Mouse (Mus musculus) midbrain, postnatal 0 days (tissue): ENCODE measurements around the gene Hipk2. TPM values are rescaled to one million over a fixed set of nuclear protein-coding genes. Genes with fewer than 3 reads are reported as not detected.

Experiments
- ATAC-seq: fragments of 200-750 bp; cut with Nextera tagmentation; 2 replicates; pipeline ENCODE4 v1.8.0; 2017; ENCODE audit warnings: moderate number of reproducible peaks, mild to moderate bottlenecking, moderate TSS enrichment, moderate library complexity; ENCODE audit not compliant: low FRiP score
- DNase-seq: peaks from one replicate; pipeline ENCODE4 v3.0.0-alpha.2; 2015; ENCODE audit warnings: low spot score
- H3K27ac ChIP-seq: fragments of 300-500 bp; sonication (generic); 2 replicates; pipeline ENCODE4 v1.5.1; 2014; ENCODE audit warnings: low read depth, mild to moderate bottlenecking, low read length, mixed read lengths
- H3K27me3 ChIP-seq: fragments of 300-500 bp; sonication (generic); 2 replicates; pipeline ENCODE4 v1.6.1; 2014; ENCODE audit warnings: low read length, control low read depth, mixed read lengths; ENCODE audit not compliant: insufficient read depth
- H3K36me3 ChIP-seq: fragments of 300-500 bp; sonication (generic); 2 replicates; pipeline ENCODE4 v1.6.1; 2014; ENCODE audit warnings: low read length, control low read depth, mixed read lengths; ENCODE audit not compliant: insufficient read depth
- H3K4me1 ChIP-seq: fragments of 300-500 bp; sonication (generic); 2 replicates; pipeline ENCODE4 v1.6.1; 2014; ENCODE audit warnings: mild to moderate bottlenecking, control low read depth, antibody characterized with exemption, low read length, mixed read lengths; ENCODE audit not compliant: insufficient read depth
- H3K4me2 ChIP-seq: fragments of 300-500 bp; sonication (generic); 2 replicates; pipeline ENCODE4 v1.6.1; 2014; ENCODE audit warnings: low read depth, mild to moderate bottlenecking, low read length, mixed read lengths; ENCODE audit not compliant: poor library complexity, severe bottlenecking
- H3K4me3 ChIP-seq: fragments of 300-500 bp; sonication (generic); 2 replicates; pipeline ENCODE4 v1.5.1; 2014; ENCODE audit warnings: low read depth, mild to moderate bottlenecking, low read length, moderate library complexity
- H3K9ac ChIP-seq: fragments of 300-500 bp; sonication (generic); replicated peaks from 2 replicates; pipeline ENCODE4 v1.6.1; 2014; ENCODE audit warnings: mild to moderate bottlenecking, low read length, moderate library complexity, mixed read lengths; ENCODE audit not compliant: poor library complexity, severe bottlenecking
- H3K9me3 ChIP-seq: fragments of 300-500 bp; sonication (generic); 2 replicates; pipeline ENCODE4 v1.6.1; 2016; ENCODE audit warnings: low read length, control low read depth
- CTCF ChIP-seq: IDR thresholded peaks from 2 replicates; pipeline ENCODE4 v1.5.1; 2016; ENCODE audit warnings: antibody characterized with exemption, mild to moderate bottlenecking
- WGBS: fragments of 180-500 bp; shearing (Covaris S2); extraction: QIAGEN DNeasy Blood & Tissue Kit; methylation state at CpG from one replicate; pipeline ENCODE4 v1.1.7; 2014; 5-methylcytosine and 5-hydroxymethylcytosine counted together
- polyA plus RNA-seq: library from polyadenylated mRNA; unstranded; fragments of >200 nt; fragmentation: Nextera tagmentation; extraction: Ambion mirVana; gene quantifications from 2 replicates; pipeline ENCODE4 v1.2.1, GENCODE M21; 2015
- total RNA-seq: library from RNA; depleted of rRNA; stranded (reverse); fragments of >200 nt; gene quantifications from 2 replicates; pipeline ENCODE4 v1.2.3, GENCODE M21; 2014

The Hipk2 gene
- total and polyA plus RNA-seq, 2 experiments from 2014 or later: 24.3 to 71.0 TPM

- H3K4me3 ChIP-seq: no peak overlapping the region
- H3K27ac ChIP-seq: no peak overlapping the region
- no peaks in the 10 kb centered on the region for H3K36me3 ChIP-seq
- H3K9me3 ChIP-seq: no peaks in the 10 kb centered on the region
- DNase-seq: no peak
- WGBS: 69% methylated on average over 1 of the region's 1 CpGs
- TF ChIP-seq CTCF: no peak
- ATAC-seq: no peak
- H3K4me2 ChIP-seq: no peak overlapping the region
- H3K27me3 ChIP-seq: no peaks in the 10 kb centered on the region
- H3K9ac ChIP-seq: no peak overlapping the region
- H3K4me1 ChIP-seq: peaks cover 20% of the 10 kb centered on the region
Measured at GRCm38 (mm10) chr6:38847447-38847846, 28.5 kb downstream of the Hipk2 start.

DNA sequence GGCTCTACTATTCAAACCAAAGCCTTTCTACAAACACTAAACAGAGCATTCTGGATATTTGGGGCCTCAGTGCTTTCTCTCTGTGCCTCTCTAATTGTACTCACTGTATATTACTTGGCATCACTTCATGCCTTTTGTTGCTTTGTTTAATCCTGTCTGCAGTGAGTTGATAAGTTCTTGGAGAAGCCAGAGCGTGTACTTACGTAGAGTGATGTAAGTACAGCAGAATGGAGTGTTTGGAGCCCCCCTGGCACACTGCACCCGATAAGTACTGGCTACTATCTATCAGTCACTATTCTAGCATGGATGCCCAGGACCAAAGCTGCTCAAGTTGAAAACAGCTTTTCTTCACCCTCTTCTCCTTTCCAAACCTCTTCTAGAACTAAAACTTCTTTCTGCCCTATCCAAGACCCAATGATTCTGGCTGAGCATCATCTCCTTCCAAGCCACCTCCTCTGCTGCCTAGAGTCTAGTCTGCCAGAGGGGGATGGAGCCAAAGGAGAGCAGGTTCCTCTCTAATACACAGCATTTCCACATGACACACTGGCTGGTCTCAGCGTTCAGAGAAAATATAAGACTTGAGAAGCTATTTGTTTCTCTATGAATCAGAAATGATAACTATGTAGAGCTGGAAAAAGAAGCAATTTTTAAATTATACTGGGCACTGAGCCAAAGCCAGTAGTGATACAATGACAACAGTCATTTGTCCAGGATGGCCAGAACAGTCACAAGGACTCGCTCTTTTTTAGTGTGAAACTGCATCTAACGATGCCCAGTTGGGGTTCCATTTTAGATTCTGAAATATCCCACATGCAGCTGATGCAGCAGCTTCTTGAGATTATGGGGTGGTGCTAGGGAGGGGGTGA, 29.4 kb downstream of the Hipk2 start:
- 50% methylated on average over 6 of the region's 6 CpGs for WGBS
- Histone ChIP-seq H3K4me1 (peaks cover 20% of the 10 kb centered on the region), H3K9me3 (no peaks in the 10 kb centered on the region), H3K27me3 (no peaks in the 10 kb centered on the region), H3K4me3 (no peak overlapping the region), H3K36me3 (no peaks in the 10 kb centered on the region), H3K9ac (no peak overlapping the region), H3K27ac (peak overlapping the region; percentile 27; the same call in 1 of the 2 replicates), H3K4me2 (no peak overlapping the region)
- ATAC-seq: no peak
- TF ChIP-seq CTCF: no peak
- DNase-seq: peak; percentile 5

GRCm38 (mm10) chr6:38845876-38846275, 30.1 kb downstream of the Hipk2 start:
- WGBS: 58% methylated on average over 5 of the region's 5 CpGs

GRCm38 (mm10) chr6:38845117-38845516, 30.8 kb downstream of the Hipk2 start:
- no peaks in the 10 kb centered on the region for H3K36me3 ChIP-seq
- H3K4me3 ChIP-seq: no peak overlapping the region
- no peak overlapping the region for H3K9ac ChIP-seq
- no peaks in the 10 kb centered on the region for H3K9me3 ChIP-seq
- no peak overlapping the region for H3K4me2 ChIP-seq
- ATAC-seq (no peak), DNase-seq (no peak)
- no peak for TF ChIP-seq CTCF
- no peaks in the 10 kb centered on the region for H3K27me3 ChIP-seq
- peaks cover 20% of the 10 kb centered on the region for H3K4me1 ChIP-seq
- no peak overlapping the region for H3K27ac ChIP-seq
- WGBS: 79% methylated on average over 1 of the region's 1 CpGs

More at GRCm38 (mm10) chr6:38845876-38846275, 30.1 kb downstream of the Hipk2 start:
- Histone ChIP-seq H3K4me3 (no peak overlapping the region), H3K27me3 (no peaks in the 10 kb centered on the region), H3K4me1 (peaks cover 20% of the 10 kb centered on the region), H3K36me3 (no peaks in the 10 kb centered on the region), H3K4me2 (no peak overlapping the region), H3K9ac (no peak overlapping the region), H3K27ac (no peak overlapping the region), H3K9me3 (no peaks in the 10 kb centered on the region)
- peak; percentile 8 for DNase-seq
- TF ChIP-seq CTCF: no peak
- no peak for ATAC-seq

GRCm38 (mm10) chr6:38841551-38841950, 34.4 kb downstream of the Hipk2 start:
- DNase-seq (no peak), ATAC-seq (no peak)
- Histone ChIP-seq H3K9me3 (no peaks in the 10 kb centered on the region), H3K27ac (no peak overlapping the region), H3K27me3 (no peaks in the 10 kb centered on the region), H3K4me2 (no peak overlapping the region), H3K36me3 (no peaks in the 10 kb centered on the region), H3K4me3 (no peak overlapping the region), H3K9ac (no peak overlapping the region), H3K4me1 (0 out of 2 replicates have a peak, but pooled peaks cover 7% of the 10 kb centered on the region)
- WGBS: 83% methylated on average over 3 of the region's 3 CpGs
- TF ChIP-seq CTCF: no peak

GRCm38 (mm10) chr6:38840780-38841179, 35.2 kb downstream of the Hipk2 start:
- no peak overlapping the region for H3K4me3 ChIP-seq
- WGBS: 74% methylated on average over 1 of the region's 1 CpGs

More at GRCm38 (mm10) chr6:38840780-38841179, 35.2 kb downstream of the Hipk2 start:
- DNase-seq (no peak), ATAC-seq (no peak)
- H3K9ac ChIP-seq: no peak overlapping the region
- no peaks in the 10 kb centered on the region for H3K36me3 ChIP-seq
- H3K27ac ChIP-seq: no peak overlapping the region
- H3K4me1 ChIP-seq: 0 out of 2 replicates have a peak, but pooled peaks cover 3% of the 10 kb centered on the region
- no peak overlapping the region for H3K4me2 ChIP-seq
- no peaks in the 10 kb centered on the region for H3K27me3 ChIP-seq
- H3K9me3 ChIP-seq: no peaks in the 10 kb centered on the region
- TF ChIP-seq CTCF: no peak
